ENCODE assay signal across 22 mouse cellular contexts in the genomic region with DNA sequence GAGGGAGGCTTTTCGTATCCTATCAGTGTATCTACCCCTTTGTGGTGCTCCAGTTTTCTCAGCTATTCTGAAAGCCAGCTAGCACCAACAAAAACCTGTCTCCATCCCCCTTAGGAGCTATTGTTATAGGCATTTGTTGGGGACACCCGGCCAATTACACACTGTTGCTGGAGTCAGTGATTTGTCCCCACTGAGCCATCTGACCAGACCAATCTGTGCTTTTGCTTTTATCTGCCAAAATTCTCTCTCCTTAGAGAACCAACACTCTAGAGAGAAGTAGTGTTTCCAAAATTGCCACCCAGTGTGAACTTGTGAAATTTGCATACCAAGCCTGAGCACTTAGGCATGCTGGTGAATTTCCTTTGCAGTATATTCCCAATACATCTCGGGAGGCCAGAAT. TPM values are rescaled to one million over a fixed set of nuclear protein-coding genes. Genes with fewer than 3 reads are reported as not detected.
A peak's percentile ranks its signal among the peaks of the same experiment; 100 is the strongest.
DNase-seq lines count a peak whose midpoint lies in the region; ATAC-seq and TF ChIP-seq lines count a peak whose summit lies in the region.
"Had no signal": no experiment of that assay in that cellular context is flagged by ENCODE, and none has a peak within 500 bp of the region (broad histone marks: within the 10 kb centered on the region; RNA-seq: fewer than 3 reads in every experiment).

No protein-coding gene starts in this region.

- no peaks in the 10 kb centered on the region for H3K9me3 ChIP-seq in forebrain, postnatal 0 days (ENCODE audit: low read length)
- no peaks in the 10 kb centered on the region for H3K9me3 ChIP-seq in forebrain, embryonic 15.5 days
- H3K9me3 ChIP-seq: embryonic facial prominence, embryonic 13.5 days; forebrain, embryonic 12.5 days; G1E; heart, embryonic 15.5 days; hindbrain, embryonic 10.5 days; intestine, embryonic 15.5 days had no signal

- no peak for DNase-seq in forebrain, postnatal 0 days
- DNase-seq in brain, adult 2 months (ENCODE audit: low read depth, low spot score), result peak; percentile 87
- peak; percentile 37 to 74 for DNase-seq in cerebellum, adult 2 months
- peak; percentile 13 to 37 for DNase-seq in cerebellum, postnatal 36 days
- no peak for DNase-seq in testis, postnatal 14 days (ENCODE audit: low spot score)
- no peak for DNase-seq in left cerebral cortex, postnatal 10 days (ENCODE audit: extremely low spot score in 1 of 2, low spot score in 2 of 2)
- DNase-seq: adrenal gland, postnatal 14 days; gastrocnemius, postnatal 10 days; heart, adult 2 months; kidney, adult 18-20 months had no signal

- H3K4me1 ChIP-seq in forebrain, postnatal 0 days (ENCODE audit: insufficient read depth), result no peaks in the 10 kb centered on the region
- no peaks in the 10 kb centered on the region for H3K4me1 ChIP-seq in forebrain, embryonic 15.5 days
- no peaks in the 10 kb centered on the region for H3K4me1 ChIP-seq in cerebellum, adult 2 months (ENCODE audit: control insufficient read depth, insufficient read depth, low read length)
- H3K4me1 ChIP-seq: embryonic facial prominence, embryonic 13.5 days; forebrain, embryonic 12.5 days; heart, embryonic 15.5 days; hindbrain, embryonic 10.5 days; intestine, embryonic 15.5 days had no signal

- H3K27me3 ChIP-seq in forebrain, postnatal 0 days (ENCODE audit: insufficient read depth, low read length), result no peaks in the 10 kb centered on the region
- no peaks in the 10 kb centered on the region for H3K27me3 ChIP-seq in forebrain, embryonic 15.5 days
- no peaks in the 10 kb centered on the region for H3K27me3 ChIP-seq in cerebellum, adult 2 months (ENCODE audit: control insufficient read depth, insufficient read depth, low read length)
- H3K27me3 ChIP-seq: embryonic facial prominence, embryonic 13.5 days; forebrain, embryonic 12.5 days; heart, embryonic 15.5 days; intestine, embryonic 15.5 days had no signal

- WGBS in forebrain, postnatal 0 days, result 77% methylated on average over 3 of the region's 3 CpGs
- WGBS in forebrain, embryonic 15.5 days, result 85% methylated on average over 3 of the region's 3 CpGs
- WGBS in cerebellum, adult 2 months, result 27% methylated on average over 3 of the region's 3 CpGs

- peak; percentile 23; the same call in 1 of the 2 replicates for ATAC-seq in forebrain, postnatal 0 days
- ATAC-seq in forebrain, embryonic 15.5 days (replicated peaks), result no peak
- ATAC-seq: intestine, embryonic 15.5 days had no signal

- H3K36me3 ChIP-seq in forebrain, postnatal 0 days (ENCODE audit: insufficient read depth), result no peaks in the 10 kb centered on the region
- H3K36me3 ChIP-seq in forebrain, embryonic 15.5 days, result no peaks in the 10 kb centered on the region
- H3K36me3 ChIP-seq: embryonic facial prominence, embryonic 13.5 days; forebrain, embryonic 12.5 days; G1E; heart, embryonic 15.5 days; hindbrain, embryonic 10.5 days; intestine, embryonic 15.5 days had no signal

- no peak overlapping the region for H3K9ac ChIP-seq in forebrain, postnatal 0 days
- no peak overlapping the region for H3K9ac ChIP-seq in forebrain, embryonic 15.5 days (replicated peaks)
- H3K9ac ChIP-seq: embryonic facial prominence, embryonic 13.5 days; forebrain, embryonic 12.5 days; heart, embryonic 15.5 days; hindbrain, embryonic 14.5 days; intestine, embryonic 15.5 days had no signal

- no peak for TF ChIP-seq POLR2A in cerebellum, adult 2 months (IDR thresholded peaks at IDR 0.05; ENCODE audit: borderline replicate concordance, insufficient read depth, low read length)

- no peak overlapping the region for H3K4me3 ChIP-seq in forebrain, postnatal 0 days (ENCODE audit: low read depth, low read length)
- H3K4me3 ChIP-seq in forebrain, embryonic 15.5 days, result no peak overlapping the region
- no peak overlapping the region for H3K4me3 ChIP-seq in cerebellum, adult 2 months (replicated peaks; ENCODE audit: insufficient read depth, low read depth, low read length)
- H3K4me3 ChIP-seq: embryonic facial prominence, embryonic 13.5 days; forebrain, embryonic 12.5 days; heart, adult 2 months; heart, embryonic 15.5 days; hindbrain, embryonic 10.5 days; intestine, embryonic 15.5 days had no signal

- H3K27ac ChIP-seq in forebrain, postnatal 0 days (ENCODE audit: low read depth, low read length), result no peak overlapping the region
- H3K27ac ChIP-seq in forebrain, embryonic 15.5 days (replicated peaks), result no peak overlapping the region
- no peak overlapping the region; the same call in 1 of the 2 replicates for H3K27ac ChIP-seq in cerebellum, adult 2 months (ENCODE audit: insufficient read depth, low read length)
- H3K27ac ChIP-seq: embryonic facial prominence, embryonic 13.5 days; forebrain, embryonic 12.5 days; heart, adult 2 months; heart, embryonic 15.5 days; hindbrain, embryonic 10.5 days; hindbrain, embryonic 14.5 days; intestine, embryonic 15.5 days had no signal

- intact Hi-C loops in left cerebral cortex, postnatal 10 days (cut with DNase I), result no loop called here

- no peak overlapping the region for H3K4me2 ChIP-seq in forebrain, postnatal 0 days (ENCODE audit: low read depth)
- no peak overlapping the region for H3K4me2 ChIP-seq in forebrain, embryonic 15.5 days (replicated peaks)
- H3K4me2 ChIP-seq: embryonic facial prominence, embryonic 13.5 days; forebrain, embryonic 12.5 days; heart, embryonic 11.5 days; heart, embryonic 15.5 days; hindbrain, embryonic 14.5 days; intestine, embryonic 15.5 days had no signal

- TF ChIP-seq CTCF in forebrain, postnatal 0 days (IDR thresholded peaks at IDR 0.05; ENCODE audit: low read depth), result no peak
- TF ChIP-seq CTCF in cerebellum, adult 2 months (IDR thresholded peaks at IDR 0.05; ENCODE audit: borderline replicate concordance, insufficient read depth, low read depth, low read length), result no peak

RNA-seq across cellular contexts. Expression of a gene that starts 11.6 kb away (rescaled TPM):
- not detected in 2 replicates for total RNA-seq in forebrain, postnatal 0 days (2014; rRNA removed)
- polyA plus RNA-seq in forebrain, postnatal 0 days (2015; fragmentation: Nextera tagmentation; extraction: Ambion mirVana), result not detected in 2 replicates
- polyA plus RNA-seq in forebrain, embryonic 15.5 days (2015; fragmentation: Nextera tagmentation; extraction: Ambion mirVana), result not detected in 2 replicates
- polyA plus RNA-seq in cerebellum, adult 2 months (2012; rRNA removed), result 0.14 and 0.20 TPM in 2 replicates
- not detected for total RNA-seq in left cerebral cortex, postnatal 10 days (2021)
- total RNA-seq: adrenal gland, postnatal 14 days; gastrocnemius, postnatal 10 days; gastrocnemius, postnatal 4 days; heart, adult 2 months; heart, postnatal 25 days had no signal
- polyA plus RNA-seq: embryonic facial prominence, embryonic 13.5 days; forebrain, embryonic 12.5 days; G1E; heart, adult 2 months; heart, embryonic 11.5 days; heart, embryonic 15.5 days; hindbrain, embryonic 10.5 days; hindbrain, embryonic 14.5 days; intestine, embryonic 15.5 days; kidney, embryonic 14.5 days had no signal

RNA-seq across cellular contexts. Expression of a gene that starts 31.8 kb away (rescaled TPM):
- total RNA-seq in forebrain, postnatal 0 days (2014; rRNA removed), result not detected in 2 replicates
- not detected in 2 replicates for polyA plus RNA-seq in forebrain, postnatal 0 days (2015; fragmentation: Nextera tagmentation; extraction: Ambion mirVana)
- not detected in 2 replicates for polyA plus RNA-seq in forebrain, embryonic 15.5 days (2015; fragmentation: Nextera tagmentation; extraction: Ambion mirVana)
- not detected in 2 replicates for polyA plus RNA-seq in cerebellum, adult 2 months (2012; rRNA removed)
- not detected for total RNA-seq in left cerebral cortex, postnatal 10 days (2021)
- total RNA-seq: adrenal gland, postnatal 14 days; gastrocnemius, postnatal 10 days; gastrocnemius, postnatal 4 days; heart, adult 2 months; heart, postnatal 25 days had no signal
- polyA plus RNA-seq: embryonic facial prominence, embryonic 13.5 days; forebrain, embryonic 12.5 days; heart, adult 2 months; heart, embryonic 11.5 days; heart, embryonic 15.5 days; hindbrain, embryonic 14.5 days; intestine, embryonic 15.5 days; kidney, embryonic 14.5 days had no signal

Comparison
In these comparisons a context has a peak if more than half of its experiments do, and no peak if none do; other contexts are left out.
1. DNase-seq: peak in brain, adult 2 months (single experiment), cerebellum, adult 2 months (2 of 2) and cerebellum, postnatal 36 days (2 of 2); none in forebrain, postnatal 0 days (single experiment), testis, postnatal 14 days (single experiment) and left cerebral cortex, postnatal 10 days (0 of 2).